Mouse (Mus musculus) ES-Bruce4 (cell line): ENCODE data around the gene Gm3336. TPM values are rescaled to one million over a fixed set of nuclear protein-coding genes. Genes with fewer than 3 reads are reported as not detected.

Source experiments
- H3K27ac ChIP-seq: 2 replicates; pipeline ENCODE4 v1.5.1; 2012; ENCODE audit warnings: low read length, inconsistent platforms; ENCODE audit not compliant: insufficient read depth
- H3K27me3 ChIP-seq: 2 replicates; pipeline ENCODE4 v1.6.1; 2012; ENCODE audit warnings: mild to moderate bottlenecking, low read length, inconsistent platforms; ENCODE audit not compliant: control insufficient read depth, poor library complexity, insufficient read depth, severe bottlenecking
- H3K36me3 ChIP-seq: 2 replicates; pipeline ENCODE4 v1.6.1; 2012; ENCODE audit warnings: inconsistent platforms, mild to moderate bottlenecking, low read length, moderate library complexity; ENCODE audit not compliant: control insufficient read depth, poor library complexity, insufficient read depth, severe bottlenecking
- H3K4me1 ChIP-seq: one replicate; pipeline ENCODE4 v1.8.1; 2011; ENCODE audit warnings: low read length; ENCODE audit not compliant: control insufficient read depth, insufficient read depth
- H3K4me3 ChIP-seq: 2 replicates; pipeline ENCODE4 v1.5.1; 2011; ENCODE audit warnings: low read depth, mild to moderate bottlenecking, low read length
- H3K9ac ChIP-seq: 2 replicates; pipeline ENCODE4 v1.6.1; 2012; ENCODE audit warnings: low read depth, mild to moderate bottlenecking, inconsistent platforms; ENCODE audit not compliant: poor library complexity, severe bottlenecking
- H3K9me3 ChIP-seq: replicated peaks from 2 replicates; pipeline ENCODE4 v1.6.1; 2012; ENCODE audit warnings: mild to moderate bottlenecking, low read length, inconsistent platforms; ENCODE audit not compliant: control insufficient read depth, poor library complexity, insufficient read depth, severe bottlenecking
- CTCF ChIP-seq: IDR thresholded peaks from one replicate; pipeline ENCODE4 v1.8.1; 2011; ENCODE audit warnings: low read depth, low read length
- EP300 ChIP-seq: IDR thresholded peaks from 2 replicates; pipeline ENCODE4 v1.6.1; 2011; ENCODE audit warnings: low read depth, low read length; ENCODE audit not compliant: insufficient read depth
- POLR2A ChIP-seq: IDR thresholded peaks from one replicate; pipeline ENCODE4 v1.8.1; 2011; ENCODE audit warnings: low read length; ENCODE audit not compliant: insufficient read depth
- polyA plus RNA-seq: library from polyadenylated mRNA; stranded (reverse); fragments of >200 nt; gene quantifications from 2 replicates; pipeline ENCODE4 v1.2.4, GENCODE M21; 2011; ENCODE audit warnings: low read depth; ENCODE audit not compliant: missing spikeins, insufficient read depth, insufficient read length

Gene Gm3336
- polyA plus RNA-seq, 1 experiment, result 2.5 TPM

GRCm38 (mm10) chr8:70730956-70731355, 12.6 kb downstream of the Gm3336 start:
- Histone ChIP-seq H3K4me1 (peaks cover 4% of the 10 kb centered on the region), H3K36me3 (no peaks in the 10 kb centered on the region), H3K27me3 (no peaks in the 10 kb centered on the region), H3K9me3 (no peaks in the 10 kb centered on the region), H3K4me3 (no peak overlapping the region), H3K27ac (no peak overlapping the region), H3K9ac (no peak overlapping the region)
- TF ChIP-seq POLR2A, result no peak
- TF ChIP-seq CTCF, result no peak
- TF ChIP-seq EP300, result no peak

DNA sequence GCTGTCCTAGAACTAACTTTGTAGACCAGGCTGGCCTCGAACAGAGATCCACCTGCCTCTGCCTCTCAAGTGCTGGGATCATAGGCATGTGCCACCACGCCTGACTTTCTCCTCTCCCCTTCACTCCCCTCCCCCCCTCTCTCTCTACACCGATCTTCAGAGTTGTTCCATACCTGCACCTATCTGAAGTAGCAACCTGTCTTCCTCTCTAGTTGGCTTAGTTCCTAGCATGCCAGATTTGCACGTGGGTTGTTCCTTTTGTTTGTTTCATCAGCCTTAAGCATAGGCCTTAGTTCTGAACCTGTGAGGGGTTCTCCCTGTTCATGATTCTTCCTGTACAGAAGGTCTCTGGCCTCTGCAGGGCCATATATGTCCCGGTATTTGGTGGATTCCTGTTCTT, 19.4 kb downstream of the Gm3336 start:
- H3K4me1 ChIP-seq, result no peaks in the 10 kb centered on the region
- no peaks in the 10 kb centered on the region for H3K27me3 ChIP-seq
- no peak overlapping the region for H3K4me3 ChIP-seq
- H3K9me3 ChIP-seq, result no peaks in the 10 kb centered on the region
- H3K9ac ChIP-seq, result no peak overlapping the region
- no peaks in the 10 kb centered on the region for H3K36me3 ChIP-seq
- no peak for TF ChIP-seq CTCF
- no peak for TF ChIP-seq EP300
- no peak for TF ChIP-seq POLR2A
- H3K27ac ChIP-seq, result no peak overlapping the region

DNA sequence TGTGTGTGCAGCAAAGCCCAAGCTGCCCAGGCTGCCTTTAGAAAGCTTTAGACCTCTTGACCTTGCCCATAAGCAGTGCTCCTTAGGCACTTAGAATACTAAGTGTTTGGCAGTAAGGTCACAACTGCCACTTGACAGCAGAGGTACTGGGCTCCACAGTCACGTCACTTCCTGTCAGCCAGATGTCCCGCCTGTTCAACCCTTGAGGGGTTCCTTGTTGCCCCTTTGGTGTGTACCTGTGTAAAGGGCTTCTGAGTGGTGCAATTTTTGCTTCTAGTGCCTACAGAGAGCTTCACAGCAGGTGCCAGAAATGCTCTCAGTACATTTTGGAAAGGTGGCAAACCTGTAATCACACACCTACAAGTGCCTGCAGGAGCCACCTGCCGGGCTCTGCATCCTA, 19.9 kb downstream of the Gm3336 start:
- H3K9ac ChIP-seq, result no peak overlapping the region
- no peaks in the 10 kb centered on the region for H3K27me3 ChIP-seq
- H3K4me1 ChIP-seq, result no peaks in the 10 kb centered on the region
- H3K27ac ChIP-seq, result no peak overlapping the region
- H3K9me3 ChIP-seq, result no peaks in the 10 kb centered on the region
- H3K4me3 ChIP-seq, result no peak overlapping the region
- no peak for TF ChIP-seq POLR2A
- no peaks in the 10 kb centered on the region for H3K36me3 ChIP-seq

- Histone ChIP-seq H3K27me3 (no peaks in the 10 kb centered on the region), H3K4me1 (no peaks in the 10 kb centered on the region), H3K9me3 (no peaks in the 10 kb centered on the region), H3K36me3 (no peaks in the 10 kb centered on the region), H3K27ac (no peak overlapping the region), H3K9ac (no peak overlapping the region), H3K4me3 (no peak overlapping the region)
- TF ChIP-seq CTCF (no peak), EP300 (no peak), POLR2A (no peak)
Observed at GRCm38 (mm10) chr8:70741661-70742060, 23.3 kb downstream of the Gm3336 start.

DNA sequence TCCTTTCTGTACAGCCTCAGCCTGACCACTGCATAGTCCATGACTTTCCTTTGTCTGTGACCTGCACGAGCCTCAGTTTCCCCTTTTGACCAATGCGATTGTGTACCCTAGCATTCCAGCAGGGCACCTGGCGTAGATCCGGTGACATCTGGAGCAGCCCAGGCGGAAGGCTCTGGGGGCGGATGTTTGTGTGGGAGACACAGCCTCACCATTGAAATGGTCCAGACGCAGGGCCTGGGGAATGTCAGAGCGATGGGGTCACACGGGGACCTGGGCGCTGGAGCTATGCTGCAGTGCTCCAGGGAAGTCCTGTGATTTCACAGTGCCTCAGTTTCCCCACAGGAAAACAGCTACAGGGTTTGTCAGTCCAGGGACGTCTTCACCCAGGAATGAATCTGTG, 23.8 kb downstream of the Gm3336 start:
- TF ChIP-seq POLR2A, result no peak
- no peak for TF ChIP-seq CTCF
- no peak for TF ChIP-seq EP300
- no peaks in the 10 kb centered on the region for H3K4me1 ChIP-seq
- no peaks in the 10 kb centered on the region for H3K9me3 ChIP-seq
- H3K4me3 ChIP-seq, result no peak overlapping the region
- no peaks in the 10 kb centered on the region for H3K27me3 ChIP-seq
- H3K36me3 ChIP-seq, result no peaks in the 10 kb centered on the region
- no peak overlapping the region for H3K9ac ChIP-seq
- H3K27ac ChIP-seq, result no peak overlapping the region

DNA sequence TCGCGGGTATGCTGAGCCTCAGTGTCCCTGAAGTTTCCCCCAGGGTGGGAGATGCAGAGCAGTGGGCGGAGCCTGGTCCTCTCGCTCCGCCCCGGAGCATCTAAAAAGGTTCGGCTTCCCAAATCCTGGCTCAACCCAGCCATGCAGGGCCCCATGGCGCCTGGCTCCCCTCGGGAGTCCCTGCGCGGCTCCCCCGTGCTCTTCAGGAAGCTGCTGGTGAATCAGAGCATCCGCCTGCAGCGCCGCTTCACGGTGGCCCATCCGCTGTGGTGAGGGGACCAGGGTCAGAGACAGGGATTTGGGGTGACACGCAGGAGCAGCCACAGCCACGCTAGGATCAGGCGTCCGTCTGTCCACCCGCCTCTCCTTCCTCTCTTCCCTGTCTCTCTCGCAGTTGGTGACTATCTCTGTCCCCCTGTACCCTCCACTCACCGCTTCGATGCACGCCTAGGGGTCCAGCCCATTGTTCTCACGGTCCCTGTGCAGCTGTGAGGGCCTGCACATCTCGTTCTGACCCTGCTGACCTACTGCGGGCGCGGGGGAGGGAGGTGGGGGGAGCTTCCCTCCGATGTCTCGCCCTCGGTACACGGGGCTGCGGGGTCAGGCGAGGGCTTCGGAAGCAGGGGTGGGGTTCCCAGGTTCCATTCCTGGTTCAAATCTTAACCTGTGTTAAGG, 24.8 kb downstream of the Gm3336 start:
- no peaks in the 10 kb centered on the region for H3K4me1 ChIP-seq
- TF ChIP-seq CTCF, result no peak
- TF ChIP-seq POLR2A, result no peak
- no peak for TF ChIP-seq EP300
- H3K36me3 ChIP-seq, result no peaks in the 10 kb centered on the region
- H3K9me3 ChIP-seq, result no peaks in the 10 kb centered on the region
- H3K9ac ChIP-seq, result peak overlapping the region; percentile 64
- H3K27ac ChIP-seq, result no peak overlapping the region
- H3K27me3 ChIP-seq, result no peaks in the 10 kb centered on the region
- peak overlapping the region; percentile 58 for H3K4me3 ChIP-seq
